Mouse (Mus musculus) spleen, postnatal 4 days (tissue): Measurements from ENCODE around the gene Ano8.
A peak's percentile ranks its signal among the peaks of the same experiment; 100 is the strongest.

ENCODE experiments used
- DNase-seq, 2 experiments: peaks; one replicate each; pipeline ENCODE4 v3.0.0; 2022; ENCODE audit warnings: low spot score in 2 of 2

Gene Ano8

DNA sequence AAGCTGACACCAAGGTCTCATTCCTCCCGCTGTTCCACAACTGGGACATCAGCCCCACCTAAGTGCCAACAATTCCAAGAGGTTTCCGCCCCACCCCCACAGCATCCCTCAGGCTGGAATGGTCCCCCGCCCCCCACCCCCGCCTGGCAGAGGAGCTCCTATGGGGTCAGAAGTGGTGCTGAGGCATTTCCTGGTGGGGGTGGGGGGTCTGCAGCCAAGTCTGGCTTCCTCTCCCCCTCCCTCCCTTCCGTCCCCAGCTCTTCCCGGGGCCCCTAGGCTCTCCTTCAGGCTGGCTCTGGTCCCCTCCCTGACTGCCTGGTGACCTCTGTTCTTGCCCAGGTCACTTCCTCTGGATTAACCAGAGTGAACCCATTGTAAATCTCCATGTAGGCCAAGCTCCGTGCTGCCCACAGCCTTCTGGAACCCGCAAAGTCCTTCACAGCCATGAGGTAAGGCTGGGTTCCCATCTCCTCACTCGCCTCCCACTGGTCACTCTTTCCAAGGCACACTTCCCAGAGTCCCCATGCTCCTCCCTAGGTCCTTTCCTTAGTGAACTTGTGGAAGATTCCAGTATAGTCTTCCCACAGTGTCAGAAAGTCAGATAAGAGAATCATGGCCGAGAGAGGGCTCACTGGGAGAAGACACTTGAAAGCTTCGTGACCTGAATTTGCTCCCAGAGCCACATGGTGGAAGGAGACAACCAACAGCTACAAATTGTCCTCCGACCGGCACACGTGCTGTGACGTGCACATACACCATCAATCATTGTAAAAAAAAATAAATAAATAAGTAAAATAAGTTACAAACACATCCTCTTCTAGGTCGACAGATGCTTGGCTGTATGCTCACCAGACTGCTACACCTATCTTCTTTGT is 13.3 kb upstream of the Ano8 start:
- no peak for DNase-seq

- no peak for DNase-seq
These were observed 12.2 kb upstream of the Ano8 start for GRCm38 (mm10) chr8:71497881-71498501.

GRCm38 (mm10) chr8:71497077-71497645 is 11.4 kb upstream of the Ano8 start:
- DNase-seq, result no peak

DNA sequence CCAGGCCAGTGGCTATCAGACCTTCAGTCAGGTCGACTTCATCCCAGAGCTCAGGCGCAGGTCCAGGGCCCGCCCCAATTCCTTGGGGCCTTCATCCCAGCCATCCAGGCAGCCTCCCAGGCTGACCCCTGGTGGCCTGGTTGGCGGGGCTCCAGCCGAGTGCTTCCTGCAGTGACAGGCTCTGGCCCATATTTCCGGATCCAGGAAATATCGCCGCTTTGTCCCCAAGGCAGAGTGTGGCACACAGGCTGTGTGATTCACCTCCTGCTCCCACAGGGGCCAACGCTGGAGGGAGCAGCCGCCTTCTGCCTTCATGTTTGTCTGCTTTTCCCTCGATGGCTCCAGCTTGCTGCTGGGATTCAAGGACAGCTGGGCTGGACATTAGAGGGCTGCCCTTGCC is 10.7 kb upstream of the Ano8 start:
- DNase-seq, result peak; percentile 57 to 74

GRCm38 (mm10) chr8:71495811-71496210 is 10.0 kb upstream of the Ano8 start:
- no peak for DNase-seq

- peak; percentile 82 to 93 for DNase-seq
These were observed 9.3 kb upstream of the Ano8 start for GRCm38 (mm10) chr8:71495039-71495438.

GRCm38 (mm10) chr8:71488454-71488853 is 2.7 kb upstream of the Ano8 start:
- DNase-seq, result peak; percentile 89 to 93

DNA sequence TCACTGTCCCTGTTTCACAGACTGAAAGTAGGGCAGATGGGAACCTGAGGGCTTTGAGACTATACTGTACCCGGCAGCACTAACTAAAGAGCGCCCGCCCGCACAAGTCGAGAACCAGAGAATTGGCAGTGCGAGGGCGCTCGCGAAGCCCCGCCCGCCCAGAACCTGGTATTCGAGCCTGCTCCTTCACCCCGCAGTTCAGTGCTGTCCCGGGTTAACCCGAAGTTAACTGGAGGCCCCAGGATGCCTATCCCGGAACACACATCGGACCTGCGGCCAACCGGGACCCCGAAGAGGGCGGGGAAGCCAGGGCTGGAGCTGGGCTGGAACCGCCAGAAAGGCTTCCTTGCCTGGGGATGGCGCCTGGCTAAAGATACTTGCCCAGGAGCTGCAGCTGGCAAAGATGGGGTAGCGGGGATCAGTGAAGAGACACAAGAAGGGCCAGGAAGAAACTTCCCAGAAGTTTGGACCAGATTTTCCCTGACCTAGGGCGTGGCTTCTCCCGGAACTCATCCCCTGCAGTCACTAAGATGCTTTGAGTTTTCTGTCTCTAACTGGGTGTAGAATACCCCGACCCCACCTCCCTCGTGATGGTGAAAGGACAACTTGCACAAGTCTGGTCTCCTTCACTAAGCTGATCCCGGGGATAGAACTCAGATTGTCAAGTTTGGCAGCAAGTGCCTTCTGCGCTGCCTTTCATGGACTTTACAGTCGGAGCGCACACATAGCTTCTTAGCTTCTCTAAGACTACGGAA is 2.1 kb upstream of the Ano8 start, which contains the start of gene Gtpbp3:
Gene Gtpbp3, plus strand, starts transcription at position 413 of the 755 bp plus-strand sequence.
- peak; percentile 78 to 88 for DNase-seq

DNA sequence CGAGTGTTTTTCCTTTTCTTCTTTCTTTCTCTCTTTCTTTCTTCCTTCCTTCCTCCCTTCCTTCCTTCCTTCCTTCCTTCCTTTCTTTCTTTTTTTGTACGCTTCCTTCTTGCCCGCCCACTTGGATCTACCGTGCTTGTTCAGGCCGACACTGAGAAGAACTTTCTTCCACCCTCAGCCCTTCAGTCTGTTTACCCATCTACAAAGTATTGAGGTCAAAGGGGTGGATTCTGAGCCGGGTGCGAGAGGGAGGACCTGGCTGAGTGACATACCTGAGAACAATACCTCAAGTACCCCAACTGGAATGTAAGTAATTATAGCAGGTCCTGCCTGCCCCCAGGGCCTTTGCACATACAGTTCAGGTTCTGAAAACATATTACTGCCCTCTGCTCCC is 370 bp upstream of the Ano8 start:
- DNase-seq, result no peak

DNA sequence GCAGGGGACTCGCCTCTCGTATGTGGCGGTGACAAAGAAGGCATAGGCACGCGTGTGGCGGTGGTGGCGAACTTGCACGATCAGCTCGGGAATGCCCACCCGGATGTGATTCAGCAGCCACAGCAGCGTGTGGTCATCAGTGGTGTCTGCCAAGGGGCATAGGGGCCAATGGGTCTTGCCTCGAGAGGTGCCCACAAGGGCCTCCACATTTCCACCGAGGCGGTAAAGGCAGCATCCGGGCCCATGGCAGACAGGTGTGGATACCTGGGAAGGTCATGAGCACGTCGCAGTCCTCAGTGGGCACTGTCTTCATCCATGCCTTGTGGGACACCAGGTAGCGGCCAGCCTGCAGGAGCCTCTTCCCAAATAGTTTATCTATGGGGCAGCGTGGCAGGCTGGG is 1.0 kb downstream of the Ano8 start:
- peak in 1 of 2 experiments; percentile 68 for DNase-seq

- DNase-seq, result peak; percentile 50 to 81
These were observed 1.8 kb downstream of the Ano8 start for GRCm38 (mm10) chr8:71483932-71484331.

GRCm38 (mm10) chr8:71478943-71479342 is 6.8 kb downstream of the Ano8 start:
- peak in 1 of 2 experiments; percentile 65 for DNase-seq

DNA sequence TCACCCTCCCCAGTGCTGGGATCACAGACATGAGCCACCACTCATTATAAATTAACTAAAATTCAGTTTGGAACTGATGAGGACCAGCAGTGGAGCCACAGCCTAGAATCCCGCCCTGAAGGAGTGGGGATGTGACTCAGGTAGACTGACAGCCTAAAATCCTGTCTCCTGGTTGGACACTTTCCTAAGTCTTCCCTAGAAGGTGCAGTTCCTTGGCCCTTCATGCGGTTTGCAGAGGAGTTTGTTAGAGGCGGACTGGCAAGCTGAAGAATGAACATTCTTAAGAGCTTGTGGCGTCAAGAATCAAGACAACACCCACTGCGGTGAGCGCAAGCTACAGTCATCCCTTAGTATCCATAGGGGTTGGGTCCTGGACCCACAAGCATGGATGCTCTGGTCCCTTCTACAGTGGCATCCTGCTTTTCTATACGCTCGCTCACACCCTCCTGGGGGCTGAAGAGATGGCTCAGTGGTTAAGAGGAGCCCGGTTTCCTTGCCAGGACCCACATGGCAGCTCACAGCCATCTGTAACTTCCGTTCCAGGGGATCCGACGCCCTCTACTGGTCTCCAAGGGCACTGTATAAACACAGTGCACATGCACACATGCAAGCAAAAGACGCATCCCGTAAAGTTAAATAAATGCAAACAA is 8.4 kb downstream of the Ano8 start:
- DNase-seq, result peak in 1 of 2 experiments; percentile 70

- peak; percentile 76 to 89 for DNase-seq
These were observed 9.4 kb downstream of the Ano8 start for GRCm38 (mm10) chr8:71476099-71476940.

DNA sequence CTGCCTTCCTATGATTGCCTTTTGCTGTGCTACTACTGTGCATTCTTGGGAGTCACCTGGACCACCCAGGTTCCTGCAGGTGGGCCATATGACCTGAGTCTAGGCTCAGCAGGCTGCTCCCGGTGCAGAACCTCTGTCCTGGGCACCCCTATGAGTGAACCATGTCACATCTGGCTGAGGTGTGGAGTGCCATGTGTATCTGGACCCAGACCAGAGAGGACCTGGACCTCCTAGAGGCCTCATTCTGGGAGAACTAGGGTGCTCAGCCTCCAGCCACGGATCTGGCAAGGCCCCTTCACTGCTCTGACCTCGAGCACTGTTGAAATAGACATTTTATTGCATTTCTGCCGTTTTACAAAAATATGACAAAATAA is 10.1 kb downstream of the Ano8 start:
- no peak for DNase-seq

GRCm38 (mm10) chr8:71474785-71475701 is 10.7 kb downstream of the Ano8 start:
- DNase-seq, result no peak

DNA sequence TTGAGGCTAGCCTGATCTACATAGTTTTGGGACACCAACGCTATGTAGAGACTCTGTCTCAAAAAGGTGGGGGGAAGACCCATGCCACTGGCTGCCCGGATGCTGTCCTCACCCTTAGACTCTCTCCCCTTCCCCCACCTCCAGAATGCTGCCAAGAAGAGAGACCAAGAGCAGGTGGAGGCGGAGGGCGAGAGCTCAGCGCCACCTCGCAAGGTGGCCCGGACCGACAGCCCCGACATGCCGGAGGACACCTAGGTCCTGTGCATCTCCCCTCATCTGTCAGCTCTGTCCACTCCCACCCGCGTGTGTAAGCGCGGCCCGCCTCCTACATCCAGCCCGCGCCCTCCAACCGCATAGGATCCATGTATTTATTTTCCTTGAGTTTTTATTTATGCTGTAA is 11.4 kb downstream of the Ano8 start:
- no peak for DNase-seq

- no peak for DNase-seq
These were observed 13.0 kb downstream of the Ano8 start for GRCm38 (mm10) chr8:71472601-71473386.

GRCm38 (mm10) chr8:71471861-71472260 is 13.9 kb downstream of the Ano8 start:
- DNase-seq, result no peak
